Mouse (Mus musculus): ENCODE data around the gene Klri1. TPM values are rescaled to one million over a fixed set of nuclear protein-coding genes. Genes with fewer than 3 reads are reported as not detected.
"Not testable (repeated sequence)": the region's sequence is repeated elsewhere in the genome, so short reads cannot be mapped to it uniquely, and the experiment has no call there.

Gene Klri1
- total and polyA plus RNA-seq, 2 experiments from 2014 or later: not detected

DNA sequence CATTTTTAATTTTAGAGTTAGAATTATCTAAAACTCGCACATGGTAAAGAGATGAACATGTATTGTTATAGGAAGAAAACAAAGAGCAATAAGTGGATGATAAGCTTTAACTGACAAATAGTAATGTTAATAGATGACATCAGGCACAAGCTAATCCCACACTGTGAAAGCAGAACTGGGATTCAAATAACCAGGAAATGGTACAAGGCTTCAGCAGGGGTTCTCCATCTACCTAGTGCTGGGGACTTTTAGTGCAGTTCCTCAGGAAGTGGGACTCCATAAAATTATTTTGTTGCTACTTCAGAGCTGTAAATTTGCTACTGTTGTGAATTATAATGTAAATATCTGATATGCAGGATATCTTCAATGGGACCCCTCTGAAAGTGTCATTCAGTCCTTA is 10.3 kb upstream of the Klri1 start:
- Histone ChIP-seq H3K27ac (ENCODE audit: low read depth, low read length) (no peak overlapping the region), H3K4me2 (ENCODE audit: low read depth, low read length, poor library complexity, severe bottlenecking) (no peak overlapping the region), H3K36me3 (ENCODE audit: insufficient read depth, low read length) (no peaks in the 10 kb centered on the region), H3K4me1 (ENCODE audit: insufficient read depth, low read length) (no peaks in the 10 kb centered on the region), H3K9ac (replicated peaks; ENCODE audit: low read length, poor library complexity, severe bottlenecking) (no peak overlapping the region), H3K27me3 (ENCODE audit: insufficient read depth, low read length) (no peaks in the 10 kb centered on the region), H3K9me3 (ENCODE audit: low read length) (no peaks in the 10 kb centered on the region), H3K4me3 (ENCODE audit: low read depth, low read length) (no peak overlapping the region)
- 86% methylated on average over 1 of the region's 1 CpGs for WGBS
- no peak for TF ChIP-seq CTCF (IDR thresholded peaks at IDR 0.05)
- ATAC-seq (ENCODE audit: low FRiP score) (no peak), DNase-seq (ENCODE audit: low spot score) (no peak)

DNA sequence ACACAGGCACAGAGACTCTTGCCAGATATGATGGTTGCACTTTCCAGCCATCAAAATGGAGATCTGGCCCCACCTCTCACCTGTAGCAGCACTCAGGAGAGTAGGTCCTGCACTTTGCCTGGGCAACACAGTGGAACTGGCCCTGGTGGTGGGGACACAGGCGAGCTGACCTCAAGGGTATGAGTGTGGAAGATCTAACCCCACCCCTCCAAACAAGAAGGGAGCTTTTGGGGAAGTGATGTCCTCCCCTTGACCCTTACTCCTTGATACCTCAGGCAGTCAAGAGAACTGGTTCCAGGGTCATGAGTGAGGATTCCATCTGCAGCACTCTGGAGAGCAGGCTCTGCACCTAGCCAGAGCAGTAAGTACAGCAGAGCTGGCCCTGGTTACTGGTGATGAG is 4.5 kb upstream of the Klri1 start:
- Histone ChIP-seq H3K4me2 (ENCODE audit: low read depth, low read length, poor library complexity, severe bottlenecking) (no peak overlapping the region), H3K9me3 (ENCODE audit: low read length) (no peaks in the 10 kb centered on the region), H3K9ac (replicated peaks; ENCODE audit: low read length, poor library complexity, severe bottlenecking) (no peak overlapping the region), H3K4me3 (ENCODE audit: low read depth, low read length) (no peak overlapping the region), H3K4me1 (ENCODE audit: insufficient read depth, low read length) (no peaks in the 10 kb centered on the region), H3K27me3 (ENCODE audit: insufficient read depth, low read length) (no peaks in the 10 kb centered on the region), H3K27ac (ENCODE audit: low read depth, low read length) (no peak overlapping the region), H3K36me3 (ENCODE audit: insufficient read depth, low read length) (no peaks in the 10 kb centered on the region)
- TF ChIP-seq CTCF (IDR thresholded peaks at IDR 0.05): no peak
- 57% methylated on average over 1 of the region's 1 CpGs for WGBS
- ATAC-seq (ENCODE audit: low FRiP score) (no peak), DNase-seq (ENCODE audit: low spot score) (no peak)

DNA sequence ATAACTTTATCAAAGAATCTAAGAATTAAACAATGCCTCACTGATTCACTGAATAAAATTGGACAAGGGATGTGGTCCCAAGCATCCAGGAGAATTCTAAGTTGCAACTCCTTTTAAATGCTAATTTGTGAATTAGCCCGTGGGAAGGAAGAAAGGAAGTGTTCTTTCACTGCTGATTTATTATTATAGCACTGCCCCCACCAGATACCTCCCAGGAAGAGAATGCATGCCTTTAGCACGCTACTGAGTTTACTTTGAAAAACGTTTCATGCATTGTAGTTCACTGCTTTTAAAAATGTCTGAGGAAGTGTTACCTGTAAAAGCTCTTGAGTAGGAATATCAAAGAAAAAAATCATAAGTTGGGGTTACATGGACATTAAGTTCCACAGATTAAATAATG is 3.6 kb upstream of the Klri1 start:
- no peak for DNase-seq (ENCODE audit: low spot score)
- H3K4me1 ChIP-seq (ENCODE audit: insufficient read depth, low read length): no peaks in the 10 kb centered on the region
- no peak overlapping the region for H3K4me2 ChIP-seq (ENCODE audit: low read depth, low read length, poor library complexity, severe bottlenecking)
- H3K9me3 ChIP-seq (ENCODE audit: low read length): no peaks in the 10 kb centered on the region
- H3K36me3 ChIP-seq (ENCODE audit: insufficient read depth, low read length): no peaks in the 10 kb centered on the region
- ATAC-seq (ENCODE audit: low FRiP score): no peak
- WGBS: 24% methylated on average over 3 of the region's 3 CpGs
- H3K4me3 ChIP-seq (ENCODE audit: low read depth, low read length): no peak overlapping the region
- H3K27me3 ChIP-seq (ENCODE audit: insufficient read depth, low read length): no peaks in the 10 kb centered on the region
- no peak overlapping the region for H3K27ac ChIP-seq (ENCODE audit: low read depth, low read length)
- no peak for TF ChIP-seq CTCF (IDR thresholded peaks at IDR 0.05)
- H3K9ac ChIP-seq (replicated peaks; ENCODE audit: low read length, poor library complexity, severe bottlenecking): no peak overlapping the region

DNA sequence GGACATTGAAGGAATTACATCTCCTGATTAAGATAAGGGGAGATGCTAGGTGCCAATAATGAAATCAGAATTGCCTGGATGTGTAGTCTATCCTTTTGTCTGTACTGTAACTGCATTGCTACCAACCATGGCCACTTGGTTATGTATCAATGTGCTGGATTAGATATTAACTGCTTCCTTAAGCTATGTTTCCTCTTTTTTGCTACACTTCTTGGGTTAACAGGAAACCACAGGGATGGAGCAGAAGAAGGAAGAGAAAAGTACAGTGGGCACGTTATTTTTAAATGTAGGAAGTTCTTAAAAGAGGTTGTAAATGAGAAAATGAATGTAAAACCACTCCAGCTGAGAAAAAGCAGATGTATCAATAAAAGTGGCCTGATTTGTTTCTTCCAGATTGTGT is 3.4 kb downstream of the Klri1 start:
- WGBS: 37% methylated on average over 1 of the region's 1 CpGs
- Histone ChIP-seq H3K27me3 (ENCODE audit: insufficient read depth, low read length) (no peaks in the 10 kb centered on the region), H3K4me2 (ENCODE audit: low read depth, low read length, poor library complexity, severe bottlenecking) (no peak overlapping the region), H3K36me3 (ENCODE audit: insufficient read depth, low read length) (no peaks in the 10 kb centered on the region), H3K4me3 (ENCODE audit: low read depth, low read length) (no peak overlapping the region), H3K4me1 (ENCODE audit: insufficient read depth, low read length) (no peaks in the 10 kb centered on the region), H3K9ac (replicated peaks; ENCODE audit: low read length, poor library complexity, severe bottlenecking) (no peak overlapping the region), H3K27ac (ENCODE audit: low read depth, low read length) (no peak overlapping the region), H3K9me3 (ENCODE audit: low read length) (no peaks in the 10 kb centered on the region)
- TF ChIP-seq CTCF (IDR thresholded peaks at IDR 0.05): no peak
- ATAC-seq (ENCODE audit: low FRiP score) (no peak), DNase-seq (ENCODE audit: low spot score) (no peak)

DNA sequence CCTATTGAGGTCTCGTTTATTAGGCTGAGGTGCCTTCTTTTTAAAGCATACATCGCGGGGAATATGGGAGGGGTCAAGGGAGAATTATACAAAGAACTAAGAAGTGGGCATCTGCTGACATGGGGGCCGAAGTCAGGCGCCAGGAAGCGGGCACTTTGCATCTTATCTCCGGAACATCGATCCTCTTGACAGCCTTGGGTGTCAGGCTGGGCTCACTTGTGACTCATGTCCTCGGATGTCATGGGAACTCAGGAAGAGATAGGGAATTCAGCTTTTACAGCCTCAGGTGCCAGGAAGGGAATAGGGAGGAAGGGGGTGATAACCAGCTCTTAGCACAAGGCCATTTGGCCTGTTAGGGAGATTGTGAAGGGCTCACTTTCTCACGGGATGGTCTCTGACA is 25.5 kb downstream of the Klri1 start:
- not testable (repeated sequence) for H3K27me3 ChIP-seq (ENCODE audit: insufficient read depth, low read length); H3K4me1 ChIP-seq (ENCODE audit: insufficient read depth, low read length); H3K4me3 ChIP-seq (ENCODE audit: low read depth, low read length); H3K27ac ChIP-seq (ENCODE audit: low read depth, low read length); H3K36me3 ChIP-seq (ENCODE audit: insufficient read depth, low read length); ATAC-seq (ENCODE audit: low FRiP score); H3K4me2 ChIP-seq (ENCODE audit: low read depth, low read length, poor library complexity, severe bottlenecking); DNase-seq (ENCODE audit: low spot score); H3K9ac ChIP-seq (replicated peaks; ENCODE audit: low read length, poor library complexity, severe bottlenecking); H3K9me3 ChIP-seq (ENCODE audit: low read length)
- 81% methylated on average over 10 of the region's 10 CpGs for WGBS

DNA sequence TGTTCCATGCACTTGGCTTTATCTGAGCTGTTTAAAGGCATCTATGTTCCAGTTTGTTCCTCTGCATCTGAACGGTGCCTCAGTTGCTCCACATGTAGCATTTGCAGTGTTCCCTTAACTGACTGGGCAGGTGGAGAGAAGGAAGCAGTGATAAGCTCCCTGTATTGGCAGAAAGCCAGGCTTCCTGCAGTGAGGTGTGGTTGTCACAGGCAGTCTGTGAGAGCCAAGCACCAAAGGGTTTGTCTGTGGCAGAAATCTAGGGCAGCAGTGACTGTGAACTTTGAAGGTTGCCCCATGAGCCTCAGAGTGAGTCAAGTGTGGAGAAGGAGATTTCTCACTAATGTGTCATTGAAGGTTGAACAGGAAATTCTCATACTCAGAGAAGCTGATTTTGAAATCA is 36.6 kb downstream of the Klri1 start:
- no peak overlapping the region for H3K27ac ChIP-seq (ENCODE audit: low read depth, low read length)
- H3K4me1 ChIP-seq (ENCODE audit: insufficient read depth, low read length): no peaks in the 10 kb centered on the region
- no peak overlapping the region for H3K9ac ChIP-seq (replicated peaks; ENCODE audit: low read length, poor library complexity, severe bottlenecking)
- no peaks in the 10 kb centered on the region for H3K9me3 ChIP-seq (ENCODE audit: low read length)
- WGBS: 70% methylated on average over 1 of the region's 1 CpGs
- H3K4me3 ChIP-seq (ENCODE audit: low read depth, low read length): no peak overlapping the region
- ATAC-seq (ENCODE audit: low FRiP score): no peak
- H3K4me2 ChIP-seq (ENCODE audit: low read depth, low read length, poor library complexity, severe bottlenecking): no peak overlapping the region
- no peaks in the 10 kb centered on the region for H3K36me3 ChIP-seq (ENCODE audit: insufficient read depth, low read length)
- no peak for DNase-seq (ENCODE audit: low spot score)
- no peaks in the 10 kb centered on the region for H3K27me3 ChIP-seq (ENCODE audit: insufficient read depth, low read length)
- no peak for TF ChIP-seq CTCF (IDR thresholded peaks at IDR 0.05)

DNA sequence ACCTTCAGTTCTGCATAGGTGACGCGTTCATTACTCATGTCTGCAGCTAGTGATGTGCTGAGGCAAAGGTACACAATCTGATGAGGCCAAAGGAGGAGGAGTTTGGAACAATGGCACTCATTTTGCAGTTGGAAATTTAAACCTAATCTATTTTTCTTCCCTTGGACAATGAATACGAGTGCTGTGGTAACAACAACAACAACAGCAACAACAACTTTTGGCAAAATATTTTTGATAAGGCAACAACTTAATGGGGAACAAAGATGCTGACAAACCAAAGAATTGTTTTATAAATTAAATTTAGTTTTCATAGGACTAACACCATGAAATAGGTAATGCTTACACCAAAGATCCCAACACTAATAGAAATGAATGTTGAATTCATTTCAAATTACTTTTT is 38.1 kb downstream of the Klri1 start, which contains the start of gene Klrc1:
TSS of gene Klrc1 (minus strand) at position 101 of the 400 bp plus-strand sequence.
- no peaks in the 10 kb centered on the region for H3K27me3 ChIP-seq (ENCODE audit: insufficient read depth, low read length)
- WGBS: 76% methylated on average over 3 of the region's 3 CpGs
- no peak for DNase-seq (ENCODE audit: low spot score)

DNA sequence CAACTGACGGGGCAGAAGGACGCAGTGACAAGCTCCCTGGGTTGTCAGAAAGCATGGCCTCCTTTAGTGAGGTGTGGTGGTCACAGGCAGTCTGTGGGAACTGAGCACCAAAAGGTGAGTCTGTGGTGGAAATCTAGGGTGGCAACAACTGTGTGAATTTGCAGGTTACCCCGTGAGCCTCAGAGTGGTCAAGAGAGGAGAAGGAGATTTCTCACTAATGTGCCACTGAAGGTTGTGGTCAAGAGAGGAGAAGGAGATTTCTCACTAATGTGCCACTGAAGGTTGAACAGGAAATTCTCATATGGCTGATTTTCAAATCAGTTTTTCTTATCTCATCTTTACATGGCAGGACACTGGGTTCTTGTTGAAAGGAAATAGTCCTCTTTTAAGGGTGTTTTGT is 55.6 kb downstream of the Klri1 start:
- not testable (repeated sequence) for ATAC-seq (ENCODE audit: low FRiP score)

More for the DNA sequence above, 38.1 kb downstream of the Klri1 start, which contains the start of gene Klrc1:
- no peak within 1 kb of the TSS for H3K4me3 ChIP-seq (ENCODE audit: low read depth, low read length)
- no peaks in the 10 kb centered on the region for H3K4me1 ChIP-seq (ENCODE audit: insufficient read depth, low read length)
- H3K9me3 ChIP-seq (ENCODE audit: low read length): no peaks in the 10 kb centered on the region
- no peak for ATAC-seq (ENCODE audit: low FRiP score)
- no peak within 1 kb of the TSS for H3K4me2 ChIP-seq (ENCODE audit: low read depth, low read length, poor library complexity, severe bottlenecking)
- H3K9ac ChIP-seq (replicated peaks; ENCODE audit: low read length, poor library complexity, severe bottlenecking): no peak within 1 kb of the TSS
- no peak within 1 kb of the TSS for H3K27ac ChIP-seq (ENCODE audit: low read depth, low read length)
- no peak for TF ChIP-seq CTCF (IDR thresholded peaks at IDR 0.05)
- H3K36me3 ChIP-seq (ENCODE audit: insufficient read depth, low read length): no peaks in the 10 kb centered on the region

DNA sequence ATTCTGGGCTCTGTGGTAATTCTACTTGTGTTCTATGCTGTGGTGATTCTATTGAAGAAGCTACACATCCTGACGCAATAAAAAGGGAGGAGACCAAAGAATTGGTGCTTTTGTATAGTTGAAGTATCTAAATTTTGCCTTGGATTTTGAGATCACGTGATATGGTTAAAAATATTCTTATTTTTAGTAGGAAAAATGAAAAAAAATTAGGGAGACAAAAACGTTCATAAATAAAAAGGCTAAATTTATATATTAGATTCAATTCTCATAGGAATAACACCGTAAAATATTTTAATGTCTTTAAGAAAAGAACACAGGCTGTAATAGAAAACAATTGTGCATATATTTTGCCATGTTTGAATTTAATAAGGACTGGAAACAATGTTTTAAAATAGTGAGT is 56.3 kb downstream of the Klri1 start, which contains the start of gene Klrc2:
TSS of gene Klrc2 (minus strand) at position 101 of the 400 bp plus-strand sequence.
- not testable (repeated sequence) for H3K4me2 ChIP-seq (ENCODE audit: low read depth, low read length, poor library complexity, severe bottlenecking); H3K27me3 ChIP-seq (ENCODE audit: insufficient read depth, low read length); H3K9ac ChIP-seq (replicated peaks; ENCODE audit: low read length, poor library complexity, severe bottlenecking); ATAC-seq (ENCODE audit: low FRiP score); H3K36me3 ChIP-seq (ENCODE audit: insufficient read depth, low read length); H3K4me1 ChIP-seq (ENCODE audit: insufficient read depth, low read length); H3K27ac ChIP-seq (ENCODE audit: low read depth, low read length); DNase-seq (ENCODE audit: low spot score); H3K9me3 ChIP-seq (ENCODE audit: low read length); H3K4me3 ChIP-seq (ENCODE audit: low read depth, low read length)
- WGBS: 81% methylated on average over 4 of the region's 4 CpGs

More for the DNA sequence above, 55.6 kb downstream of the Klri1 start:
- not testable (repeated sequence) for H3K9me3 ChIP-seq (ENCODE audit: low read length); H3K4me1 ChIP-seq (ENCODE audit: insufficient read depth, low read length); DNase-seq (ENCODE audit: low spot score); H3K9ac ChIP-seq (replicated peaks; ENCODE audit: low read length, poor library complexity, severe bottlenecking); H3K36me3 ChIP-seq (ENCODE audit: insufficient read depth, low read length); H3K4me2 ChIP-seq (ENCODE audit: low read depth, low read length, poor library complexity, severe bottlenecking); H3K27me3 ChIP-seq (ENCODE audit: insufficient read depth, low read length); H3K4me3 ChIP-seq (ENCODE audit: low read depth, low read length); H3K27ac ChIP-seq (ENCODE audit: low read depth, low read length)
- WGBS: no CpG with 5 or more reads among the region's 3 CpGs
